Mouse (Mus musculus) CH12.LX (cell line): Measurements from ENCODE around the gene Tfr2. TPM values are rescaled to one million over a fixed set of nuclear protein-coding genes. Genes with fewer than 3 reads are reported as not detected.
A peak's percentile ranks its signal among the peaks of the same experiment; 100 is the strongest.

Experiments used
- DNase-seq: peaks from one replicate; pipeline ENCODE4 v3.0.0-alpha.2; 2013; ENCODE audit errors: extremely low read depth
- H3K27ac ChIP-seq: 2 replicates; pipeline ENCODE4 v1.5.1; 2012; ENCODE audit warnings: low read depth, mild to moderate bottlenecking, control low read depth, moderate library complexity; ENCODE audit not compliant: insufficient read depth
- H3K27me3 ChIP-seq: replicated peaks from 2 replicates; pipeline ENCODE3; 2012; ENCODE audit warnings: inconsistent platforms
- H3K36me3 ChIP-seq, 2 experiments: replicated peaks in 1 of 2; 2 replicates each; pipeline versions ENCODE3 to v1.6.1; 2012; ENCODE audit warnings: inconsistent platforms in 1 of 2, low read length in 1 of 2, mild to moderate bottlenecking in 1 of 2, mixed read lengths in 1 of 2, moderate library complexity in 1 of 2; ENCODE audit not compliant: control insufficient read depth in 1 of 2, insufficient read depth in 1 of 2
- H3K4me1 ChIP-seq, 2 experiments: 2 replicates each; pipeline ENCODE4 v1.6.1; 2012; ENCODE audit warnings: inconsistent platforms in 1 of 2, moderate library complexity in 1 of 2; ENCODE audit not compliant: insufficient read depth in 2 of 2, control insufficient read depth in 1 of 2
- H3K4me2 ChIP-seq: 2 replicates; pipeline ENCODE4 v1.6.1; 2012; ENCODE audit warnings: low read depth, mild to moderate bottlenecking, control low read depth; ENCODE audit not compliant: poor library complexity, insufficient read depth, severe bottlenecking
- H3K4me3 ChIP-seq, 3 experiments: fragments of 150-350 bp in 1 of 3; sonication (generic) in 1 of 3; replicated peaks in 1 of 3; 2 replicates each; pipeline versions ENCODE3 to v1.5.1; 2011 to 2012; ENCODE audit warnings: low read depth in 2 of 3, low read length in 2 of 3, mild to moderate bottlenecking in 2 of 3, moderate library complexity in 2 of 3, control low read depth in 1 of 3, improper control_type of control experiment in 1 of 3, inconsistent platforms in 1 of 3, mixed read lengths in 1 of 3; ENCODE audit not compliant: poor library complexity in 1 of 3
- H3K79me2 ChIP-seq: replicated peaks from 2 replicates; pipeline ENCODE4 v1.6.1; 2012; ENCODE audit warnings: mild to moderate bottlenecking, moderate library complexity; ENCODE audit not compliant: control insufficient read depth, poor library complexity, insufficient read depth, severe bottlenecking; ENCODE audit errors: extremely low read depth
- H3K9ac ChIP-seq: 2 replicates; pipeline ENCODE4 v1.6.1; 2012; ENCODE audit warnings: low read depth, mild to moderate bottlenecking, control low read depth, moderate library complexity; ENCODE audit not compliant: insufficient read depth
- H3K9me3 ChIP-seq: replicated peaks from 2 replicates; pipeline ENCODE3; 2012; ENCODE audit warnings: low read length, inconsistent platforms, mixed read lengths
- BHLHE40 ChIP-seq: IDR thresholded peaks from 2 replicates; pipeline ENCODE4 v1.6.1; 2011; ENCODE audit warnings: mild to moderate bottlenecking, low read depth, low read length, improper control_type of control experiment
- CHD1 ChIP-seq: IDR thresholded peaks from 2 replicates; pipeline ENCODE4 v1.6.1; 2012; ENCODE audit warnings: low read depth, low read length, improper control_type of control experiment, inconsistent platforms
- CTCF ChIP-seq, 2 experiments: IDR thresholded peaks in 1 of 2; conservative IDR thresholded peaks in 1 of 2; 2 replicates each; pipeline ENCODE4 v1.5.1; 2011 to 2012; ENCODE audit warnings: low read depth in 2 of 2, low read length in 2 of 2, improper control_type of control experiment in 1 of 2, inconsistent platforms in 1 of 2, mild to moderate bottlenecking in 1 of 2, moderate library complexity in 1 of 2
- ELF1 ChIP-seq: IDR thresholded peaks from 2 replicates; pipeline ENCODE4 v1.6.1; 2014; ENCODE audit warnings: low read depth, mild to moderate bottlenecking, inconsistent platforms, low read length, improper control_type of control experiment
- EP300 ChIP-seq: IDR thresholded peaks from 2 replicates; pipeline ENCODE4 v1.6.1; 2011; ENCODE audit warnings: low read length, improper control_type of control experiment
- ETS1 ChIP-seq: conservative IDR thresholded peaks from 2 replicates; pipeline ENCODE4 v1.6.1; 2012; ENCODE audit warnings: low read depth, mild to moderate bottlenecking, inconsistent platforms, low read length, improper control_type of control experiment, moderate library complexity
- HCFC1 ChIP-seq: IDR thresholded peaks from 2 replicates; pipeline ENCODE4 v1.6.1; 2012; ENCODE audit warnings: low read depth, mild to moderate bottlenecking, inconsistent platforms, low read length, improper control_type of control experiment
- MAX ChIP-seq: IDR thresholded peaks from 2 replicates; pipeline ENCODE4 v1.6.1; 2011; ENCODE audit warnings: low read length, improper control_type of control experiment
- MYC ChIP-seq: IDR thresholded peaks from 2 replicates; pipeline ENCODE4 v1.6.1; 2011; ENCODE audit warnings: low read depth, mild to moderate bottlenecking, improper control_type of control experiment, low read length
- NELFE ChIP-seq: IDR thresholded peaks from 2 replicates; pipeline ENCODE4 v1.6.1; 2011; ENCODE audit warnings: low read depth, low read length, improper control_type of control experiment
- POLR2AphosphoS2 ChIP-seq: IDR thresholded peaks from 2 replicates; pipeline ENCODE4 v1.6.1; 2011; ENCODE audit warnings: low read depth, low read length, improper control_type of control experiment
- RCOR1 ChIP-seq: conservative IDR thresholded peaks from 2 replicates; pipeline ENCODE4 v1.6.1; 2012; ENCODE audit warnings: low read depth, mild to moderate bottlenecking, inconsistent platforms, low read length, improper control_type of control experiment
- SIN3A ChIP-seq: IDR thresholded peaks from 2 replicates; pipeline ENCODE4 v1.6.1; 2012; ENCODE audit warnings: low read length, improper control_type of control experiment, inconsistent platforms
- ZMIZ1 ChIP-seq: IDR thresholded peaks from 2 replicates; pipeline ENCODE4 v1.6.1; 2012; ENCODE audit warnings: low read depth, mild to moderate bottlenecking, inconsistent platforms, low read length, improper control_type of control experiment
- dilution Hi-C: fragments of 300-500 bp; cut with MboI; formaldehyde crosslinking; loops from 2 replicates; pipeline ENCODE4 v1.14.3; 2020; ENCODE audit warnings: low sequenced_read_pairs; ENCODE audit not compliant: extremely low pct_unique_long_range_greater_than_20kb, extremely low pct_ligation_motif_present
- in situ Hi-C: fragments of 300-500 bp; cut with MboI; formaldehyde crosslinking; loops from 3 replicates; pipeline ENCODE4 v1.14.3; 2019; ENCODE audit warnings: low sequenced_read_pairs, low pct_ligation_motif_present, low pct_unique_long_range_greater_than_20kb, mixed read lengths
- polyA plus RNA-seq: library from polyadenylated mRNA; unstranded; fragments of >175 nt; gene quantifications from 2 replicates; pipeline ENCODE4 v1.2.1, GENCODE M21; 2012; ENCODE audit warnings: low read depth; ENCODE audit not compliant: insufficient read length
- total RNA-seq, 2 experiments: library from RNA; depleted of rRNA; stranded (reverse); fragments of 300-350 nt in 1 of 2; fragments of >200 nt in 1 of 2; gene quantifications; 2 replicates each; pipeline ENCODE4 v1.2.3; 2012 to 2014

Tfr2 gene
- total and polyA plus RNA-seq, 3 experiments, result 0.67 to 2.2 (median 2.2) TPM

DNA sequence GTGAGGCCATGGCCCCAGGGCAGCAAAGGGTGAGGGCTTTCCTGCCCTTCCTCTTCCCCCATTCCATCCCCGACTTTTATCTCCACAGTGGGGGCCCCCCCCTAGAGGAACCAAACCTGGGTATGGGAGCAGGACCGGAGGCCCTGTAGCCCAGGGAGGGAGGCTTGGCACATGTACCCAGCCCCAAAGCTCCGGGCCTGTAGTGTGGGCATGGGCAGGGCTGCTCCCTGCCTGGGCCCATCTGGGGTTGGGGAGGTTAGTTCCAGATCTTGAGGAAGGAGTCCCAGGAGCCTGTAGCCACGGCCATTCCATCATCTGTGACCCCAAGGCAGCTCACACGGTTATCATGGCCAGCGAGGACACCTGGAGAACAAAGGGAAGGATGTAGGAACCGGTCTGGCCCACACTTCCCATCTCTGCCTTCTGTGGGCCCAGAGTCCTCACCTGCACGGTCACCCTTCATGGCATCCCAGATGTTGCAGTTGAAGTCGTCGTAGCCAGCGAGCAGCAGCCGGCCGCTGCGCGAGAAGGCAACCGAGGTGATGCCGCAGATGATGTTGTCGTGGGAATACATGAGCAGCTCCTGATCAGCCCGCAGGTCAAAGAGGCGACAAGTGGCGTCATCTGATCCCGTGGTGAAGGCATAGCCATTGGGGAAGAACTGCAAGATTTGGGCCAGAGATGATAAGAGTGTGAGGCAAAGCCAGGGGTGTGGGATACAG, 41.2 kb upstream of the Tfr2 start:
- no peak overlapping the region for H3K4me3 ChIP-seq
- no peak for DNase-seq

DNA sequence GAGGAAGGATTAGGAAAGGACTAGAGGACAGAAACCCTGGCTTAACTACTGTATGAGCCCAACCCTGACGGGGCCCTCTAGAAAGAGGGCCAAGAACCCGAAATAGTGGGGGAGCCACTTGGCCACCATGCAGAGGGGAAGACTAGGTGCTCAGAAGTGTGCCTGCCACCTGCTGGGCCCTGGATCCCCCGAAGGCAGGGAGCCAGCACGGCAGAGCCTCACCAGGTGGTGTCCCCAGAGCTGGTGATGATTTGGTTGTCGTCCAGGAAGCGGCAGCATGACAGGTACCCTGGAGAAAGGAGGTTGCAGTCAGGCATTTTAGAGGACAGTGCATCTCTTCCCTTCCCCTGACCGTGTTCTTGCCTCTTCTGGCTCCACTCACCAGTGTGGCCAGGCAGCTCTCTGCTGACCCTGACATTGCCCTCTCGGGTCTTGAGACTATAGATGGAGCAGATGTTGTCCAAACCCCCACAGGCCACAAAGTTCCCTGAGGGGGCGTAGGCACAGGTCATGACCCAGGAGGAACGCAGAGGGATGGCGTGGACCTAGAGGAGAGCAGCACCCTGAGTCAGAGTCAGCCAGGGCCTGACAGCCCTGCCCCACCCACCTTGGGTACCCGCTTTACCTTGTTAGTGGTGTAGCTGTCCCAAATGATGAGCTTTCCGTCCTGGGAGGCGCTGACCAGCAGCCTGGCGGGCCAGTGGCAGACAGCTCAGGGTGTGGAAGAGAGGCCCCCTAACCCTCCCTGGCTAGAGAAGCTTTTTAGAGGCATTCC, 40.2 kb upstream of the Tfr2 start:
- Histone ChIP-seq H3K36me3 (peaks cover 49 to 60% of the 10 kb centered on the region in 2 experiments), H3K27ac (no peak overlapping the region), H3K9me3 (no peaks in the 10 kb centered on the region), H3K9ac (no peak overlapping the region), H3K4me1 (peaks cover 3 to 37% of the 10 kb centered on the region in 2 experiments; a peak in 3 of 4 replicates), H3K27me3 (no peaks in the 10 kb centered on the region), H3K4me3 (no peak overlapping the region), H3K4me2 (no peak overlapping the region), H3K79me2 (peaks cover 29% of the 10 kb centered on the region)
- dilution Hi-C loops (no loop called here), in situ Hi-C loops (no loop called here)
- no peak for DNase-seq
- no peak for TF ChIP-seq CHD1
- no peak for TF ChIP-seq NELFE

More for the DNA sequence above, 41.2 kb upstream of the Tfr2 start:
- Histone ChIP-seq H3K79me2 (peaks cover 29% of the 10 kb centered on the region), H3K4me1 (peaks cover 3 to 33% of the 10 kb centered on the region in 2 experiments; a peak in 2 of 4 replicates)
- no peak for TF ChIP-seq NELFE
- TF ChIP-seq POLR2AphosphoS2, result 0 out of 2 replicates have a peak, but pooled peaks have one; percentile 35
- TF ChIP-seq, all 38 proteins: peak for 1
- dilution Hi-C loops (no loop called here), in situ Hi-C loops (no loop called here)
- H3K27me3 ChIP-seq, result no peaks in the 10 kb centered on the region
- H3K36me3 ChIP-seq, result peaks cover 59 to 70% of the 10 kb centered on the region in 2 experiments
- H3K27ac ChIP-seq, result no peak overlapping the region
- no peak overlapping the region for H3K4me2 ChIP-seq
- H3K9ac ChIP-seq, result no peak overlapping the region
- H3K9me3 ChIP-seq, result no peaks in the 10 kb centered on the region

DNA sequence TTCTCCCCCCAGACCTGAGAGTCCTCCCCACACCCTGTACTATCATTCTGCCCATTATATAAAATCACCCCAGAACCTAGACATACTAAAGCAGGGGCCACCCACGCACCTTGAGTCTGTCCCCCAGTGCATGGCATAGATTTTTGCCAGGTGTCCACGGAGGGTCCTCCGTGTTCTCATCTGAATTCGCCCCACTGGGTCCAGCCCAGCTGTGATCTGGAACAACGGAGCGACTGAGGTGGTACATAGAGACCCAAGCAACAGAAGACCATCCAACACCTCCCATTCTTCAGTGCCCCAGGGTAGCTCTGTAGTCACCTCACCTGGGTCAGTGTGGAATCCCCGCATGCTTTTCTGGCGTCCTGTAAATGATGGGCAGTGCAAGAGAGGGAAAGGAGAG, 39.6 kb upstream of the Tfr2 start:
- Histone ChIP-seq H3K27me3 (no peaks in the 10 kb centered on the region), H3K4me2 (peak overlapping the region; percentile 81), H3K27ac (peak overlapping the region; percentile 8; the same call in 1 of the 2 replicates), H3K36me3 (peaks cover 43 to 53% of the 10 kb centered on the region in 2 experiments), H3K4me1 (peaks cover 3 to 41% of the 10 kb centered on the region in 2 experiments; a peak in 3 of 4 replicates), H3K79me2 (peaks cover 29% of the 10 kb centered on the region), H3K9ac (peak overlapping the region; percentile 96; the same call in 1 of the 2 replicates), H3K9me3 (no peaks in the 10 kb centered on the region), H3K4me3 (peak overlapping the region; percentile 39 to 93 (median 79))
- TF ChIP-seq SIN3A (no peak), NELFE (no peak), CHD1 (no peak), EP300 (no peak), BHLHE40 (no peak), RCOR1 (no peak), ETS1 (no peak), CTCF (conservative IDR thresholded peaks at IDR 0.05 in 1 of 2, IDR thresholded peaks at IDR 0.05 in 1 of 2; ENCODE audit: low read depth in 2 of 2, low read length in 2 of 2) (no peak), MAX (no peak), ZMIZ1 (no peak), HCFC1 (no peak), ELF1 (no peak), MYC (no peak)
- dilution Hi-C loops, result no loop called here
- DNase-seq, result no peak
- in situ Hi-C loops, result loop anchor here (5.0 kb wide), 1 partner anchor 37 kb away; the partner anchor contains the start of gene Tfr2
